Mouse (Mus musculus) retina, embryonic 14.5 days (tissue): ENCODE results near the gene Syt1.

ENCODE experiments used
- DNase-seq: peaks from one replicate; pipeline ENCODE4 v3.0.0-alpha.2; 2015; ENCODE audit warnings: low spot score

The Syt1 gene

GRCm38 (mm10) chr10:108753304-108753703 lies 257.5 kb downstream of the Syt1 start:
- no peak for DNase-seq

DNA sequence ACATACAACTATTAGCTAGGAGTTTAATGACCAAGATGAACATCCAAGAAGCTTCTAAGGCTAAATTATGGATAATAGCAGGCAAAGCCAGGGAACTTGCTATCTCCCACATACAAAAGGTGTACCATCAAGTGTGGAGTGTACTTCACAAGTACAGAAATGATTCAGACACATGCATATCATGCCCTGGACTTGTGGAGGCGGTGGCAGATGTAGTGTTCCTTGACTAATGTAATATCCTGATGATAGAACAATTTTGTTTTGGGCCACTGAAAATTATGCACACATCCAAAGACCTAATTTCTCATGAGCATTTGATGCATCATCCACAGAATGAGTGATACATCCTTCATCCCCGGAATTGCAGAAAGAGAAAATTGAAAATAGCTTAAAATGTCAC lies 267.0 kb downstream of the Syt1 start:
- DNase-seq: no peak

GRCm38 (mm10) chr10:108733982-108734381 lies 276.8 kb downstream of the Syt1 start:
- peak; percentile 72 for DNase-seq

- no peak for DNase-seq
Measured at GRCm38 (mm10) chr10:108728961-108729360, 281.8 kb downstream of the Syt1 start.

DNA sequence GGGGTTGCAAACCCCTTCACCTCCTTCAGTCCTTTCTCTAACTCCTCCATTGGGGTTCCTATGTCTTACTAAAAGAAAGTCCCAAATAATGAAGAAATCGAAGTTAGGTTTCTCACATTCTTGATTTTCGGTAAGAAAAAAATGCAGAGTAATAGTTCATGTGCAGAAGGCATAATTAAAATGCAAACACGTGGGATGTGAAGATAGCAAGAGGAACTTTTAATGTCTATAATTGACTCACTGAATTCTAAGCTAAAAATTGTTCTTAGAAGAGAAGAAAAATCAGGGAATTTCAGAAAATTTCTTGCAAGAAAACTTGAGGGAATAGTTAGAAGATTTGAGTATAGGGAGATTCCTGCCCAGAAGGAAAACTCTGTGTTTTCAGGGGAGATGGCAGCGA lies 284.4 kb downstream of the Syt1 start:
- no peak for DNase-seq

GRCm38 (mm10) chr10:108724878-108725277 lies 285.9 kb downstream of the Syt1 start:
- no peak for DNase-seq

DNA sequence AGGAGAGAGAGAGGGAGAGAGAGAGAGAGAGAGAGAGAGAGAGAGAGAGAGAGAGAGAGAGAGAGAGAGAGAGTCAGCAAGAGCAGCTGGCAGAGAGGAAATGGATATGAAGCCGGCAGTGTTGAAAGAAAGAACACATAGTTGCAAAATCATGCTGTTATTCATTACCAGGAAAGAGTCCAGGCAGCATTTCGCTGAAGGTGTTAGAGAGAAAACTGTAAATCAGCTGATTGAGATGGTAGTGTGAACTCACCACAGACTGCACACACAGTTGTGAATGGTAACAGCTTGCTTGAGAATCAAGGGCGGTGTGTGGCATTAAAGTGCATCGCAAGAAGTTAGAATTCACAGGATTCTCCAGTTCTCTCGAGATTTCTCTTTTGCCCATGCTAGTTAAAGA lies 300.3 kb downstream of the Syt1 start:
- no peak for DNase-seq

GRCm38 (mm10) chr10:108705658-108706057 lies 305.1 kb downstream of the Syt1 start:
- DNase-seq: no peak

- peak; percentile 53 for DNase-seq
Measured at GRCm38 (mm10) chr10:108701361-108702128, 309.2 kb downstream of the Syt1 start.

GRCm38 (mm10) chr10:108699946-108700345 lies 310.8 kb downstream of the Syt1 start, which contains the start of gene Gm5136:
Gene Gm5136 (minus strand): TSS chr10:108700160.
- DNase-seq: no peak

- no peak for DNase-seq
Measured at GRCm38 (mm10) chr10:108697062-108697461, 313.7 kb downstream of the Syt1 start.

DNA sequence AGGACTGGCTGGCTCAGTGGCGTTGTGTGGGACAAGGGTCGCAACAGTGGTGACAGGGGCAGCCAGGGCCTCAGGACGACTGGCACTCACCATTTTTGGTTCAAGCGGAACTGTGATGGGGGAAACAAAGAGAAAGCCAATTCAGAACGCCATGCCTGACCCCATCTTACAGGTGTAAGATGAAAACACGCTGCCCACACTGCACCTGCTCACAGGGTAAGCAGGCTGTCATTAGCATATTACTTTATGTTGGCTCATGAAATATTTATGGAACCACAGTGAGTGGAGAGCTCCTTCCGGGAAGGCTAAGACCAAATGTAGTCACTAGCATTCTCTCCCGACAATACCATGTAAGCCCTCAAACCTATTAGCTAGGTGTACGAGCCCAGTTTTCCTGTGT lies 319.8 kb downstream of the Syt1 start:
- DNase-seq: peak; percentile 33

- no peak for DNase-seq
Measured at GRCm38 (mm10) chr10:108686696-108687095, 324.1 kb downstream of the Syt1 start.

DNA sequence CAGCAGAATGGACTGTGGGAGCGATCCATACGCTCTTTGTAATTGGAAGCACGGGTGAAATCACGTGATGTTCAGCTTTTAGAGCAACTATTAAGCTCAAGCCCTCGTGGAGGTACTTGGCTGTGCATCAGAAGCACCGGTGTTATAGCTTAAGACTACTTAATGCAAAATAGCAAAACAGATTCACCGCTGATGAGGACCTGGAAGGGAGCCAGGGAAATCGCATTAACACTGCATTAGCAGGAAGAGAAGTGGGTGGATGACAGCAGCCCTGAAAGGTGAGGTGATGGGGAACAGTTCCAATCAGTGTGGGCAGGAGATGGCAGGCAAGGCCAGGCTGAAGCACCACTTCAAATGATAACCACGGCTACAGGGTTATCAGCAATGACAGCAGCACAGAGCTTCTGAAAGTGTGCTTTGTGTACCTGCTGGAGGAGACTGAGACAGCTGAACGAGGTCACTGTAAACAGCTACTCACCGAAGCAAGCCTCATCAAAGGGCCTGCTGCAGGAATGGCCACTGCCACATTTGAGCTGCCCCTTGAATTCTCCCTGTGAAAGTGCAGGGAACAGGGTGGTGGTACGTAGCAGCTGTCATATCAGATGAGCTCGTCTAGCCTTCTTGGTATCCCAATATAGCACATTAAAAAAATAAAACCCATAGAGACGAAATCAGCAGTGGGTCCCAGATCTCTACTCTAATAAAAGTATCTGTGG lies 330.9 kb downstream of the Syt1 start:
- no peak for DNase-seq

DNA sequence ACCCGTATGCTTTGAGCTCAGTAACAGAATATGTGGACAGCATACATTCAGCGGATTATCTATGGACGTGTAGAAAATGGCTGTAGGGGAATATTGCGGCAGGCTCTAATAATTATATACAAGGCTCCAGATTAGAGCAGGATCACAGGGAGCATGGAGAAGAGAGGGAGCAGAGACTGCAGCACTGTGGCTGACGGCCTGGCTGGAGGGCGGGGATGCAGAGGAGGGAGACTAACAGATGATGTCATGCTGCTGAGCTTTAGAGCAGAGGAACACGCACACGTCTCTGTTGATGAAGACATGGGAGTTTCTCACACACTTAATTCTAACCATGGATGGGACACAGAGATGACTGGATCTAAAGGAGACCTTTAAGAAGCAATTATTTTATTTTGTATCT lies 333.7 kb downstream of the Syt1 start:
- DNase-seq: no peak

- no peak for DNase-seq
Measured at GRCm38 (mm10) chr10:108668944-108669343, 341.8 kb downstream of the Syt1 start.

DNA sequence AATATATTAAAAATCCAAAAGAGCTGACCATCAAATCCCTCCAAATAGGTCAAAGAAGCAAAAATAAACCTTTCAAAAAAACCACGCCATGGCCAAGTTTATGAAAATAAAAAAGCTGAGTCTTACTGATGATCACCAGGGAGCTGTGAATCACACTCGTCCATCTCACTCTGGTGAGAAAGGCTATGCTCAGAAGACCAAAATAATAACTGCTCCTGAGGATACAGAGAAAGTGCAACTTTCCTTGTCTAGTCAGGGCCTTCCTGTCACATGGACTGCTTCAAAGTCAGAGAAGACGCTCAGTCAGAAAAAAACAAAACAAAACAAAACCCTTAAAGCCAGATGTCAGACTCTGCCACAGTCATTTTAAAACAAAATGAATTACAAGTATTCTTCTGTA lies 350.5 kb downstream of the Syt1 start:
- no peak for DNase-seq

GRCm38 (mm10) chr10:108658300-108658699 lies 352.5 kb downstream of the Syt1 start:
- no peak for DNase-seq

DNA sequence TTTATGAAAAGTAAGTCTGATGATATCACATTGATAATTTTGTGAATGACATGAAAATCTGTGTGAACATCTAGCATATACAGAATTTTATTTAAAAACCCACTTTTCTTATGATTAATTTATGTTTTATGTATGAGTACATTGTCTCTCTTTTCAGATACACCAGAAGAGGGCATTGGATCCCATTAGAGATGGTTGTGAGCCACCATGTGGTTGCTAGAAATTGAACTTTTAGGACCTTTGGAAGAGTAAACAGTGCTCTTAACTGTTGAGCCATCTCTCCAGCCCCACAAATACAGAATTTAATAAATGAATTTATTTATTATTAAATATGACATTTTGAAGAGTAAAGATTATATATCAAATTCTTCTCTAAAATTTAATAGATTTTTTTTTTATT lies 353.1 kb downstream of the Syt1 start:
- DNase-seq: no peak

DNA sequence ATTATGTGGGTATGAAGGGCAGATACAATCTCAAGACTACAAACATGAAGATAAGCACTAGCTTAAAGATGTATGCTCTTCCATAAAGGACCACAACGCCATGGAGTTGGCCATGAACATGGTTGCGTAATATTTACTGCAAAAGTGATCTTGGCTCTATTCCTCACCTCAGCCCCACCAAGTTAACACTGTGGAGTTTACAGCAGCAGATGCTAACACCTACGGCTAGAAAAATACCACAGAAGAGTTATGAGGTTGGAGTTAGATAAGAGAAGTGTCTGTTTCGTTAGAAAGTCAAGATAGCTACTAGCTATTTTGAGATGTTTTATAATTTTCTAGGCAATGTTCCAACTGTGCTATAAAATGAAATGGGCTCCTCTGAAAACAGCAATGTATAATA lies 353.9 kb downstream of the Syt1 start:
- no peak for DNase-seq

GRCm38 (mm10) chr10:108655074-108655473 lies 355.7 kb downstream of the Syt1 start:
- DNase-seq: no peak

- peak; percentile 54 for DNase-seq
Measured at GRCm38 (mm10) chr10:108652831-108653230, 358.0 kb downstream of the Syt1 start.

DNA sequence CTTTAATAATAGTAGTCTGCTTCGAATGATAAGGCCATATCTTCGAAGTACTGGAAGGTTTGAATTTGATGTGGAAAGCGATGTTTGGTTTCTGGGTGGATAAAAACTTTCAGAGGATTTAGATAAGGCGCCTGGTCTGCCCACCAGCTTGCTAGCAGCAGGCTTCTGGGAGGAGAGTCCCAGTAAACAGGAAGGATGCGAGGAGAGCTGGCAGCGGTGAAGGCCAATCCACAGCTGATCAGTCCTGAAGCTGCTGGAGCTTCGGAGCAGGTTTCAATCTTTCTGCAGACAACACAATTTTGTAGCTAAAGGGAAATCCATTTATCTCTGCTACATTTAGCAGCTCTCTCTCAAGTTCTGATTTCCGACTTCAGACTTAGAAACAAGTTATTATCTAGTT lies 358.7 kb downstream of the Syt1 start:
- DNase-seq: no peak

DNA sequence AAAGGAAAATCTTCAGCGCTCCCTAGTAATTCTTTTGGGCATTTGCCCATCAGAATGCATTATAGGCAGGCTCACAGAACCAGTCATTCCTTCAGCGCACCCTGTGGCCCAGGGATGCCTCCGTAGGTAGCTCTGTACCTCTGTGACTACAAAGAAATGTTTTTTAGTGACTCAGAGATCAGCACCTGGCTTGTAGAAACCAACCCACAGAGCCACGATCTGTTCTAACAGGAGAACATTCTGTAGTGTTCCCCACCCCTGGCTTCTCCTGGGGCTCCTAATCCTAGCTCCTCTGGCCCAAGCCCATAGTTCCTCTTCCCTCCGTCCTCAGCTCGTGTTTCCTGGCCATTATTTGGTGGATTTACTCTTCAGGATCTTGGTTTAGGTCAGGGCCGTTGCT lies 361.6 kb downstream of the Syt1 start:
- no peak for DNase-seq
